Mouse (Mus musculus) embryo, embryonic 10.5 days (tissue): ENCODE data around the gene Adam17.
"Not testable (repeated sequence)": the region's sequence is repeated elsewhere in the genome, so short reads cannot be mapped to it uniquely, and the experiment has no call there.

Experiments
- DNase-seq: peaks from one replicate; pipeline ENCODE4 v3.0.0-alpha.2; 2015; ENCODE audit warnings: low spot score

Gene Adam17

DNA sequence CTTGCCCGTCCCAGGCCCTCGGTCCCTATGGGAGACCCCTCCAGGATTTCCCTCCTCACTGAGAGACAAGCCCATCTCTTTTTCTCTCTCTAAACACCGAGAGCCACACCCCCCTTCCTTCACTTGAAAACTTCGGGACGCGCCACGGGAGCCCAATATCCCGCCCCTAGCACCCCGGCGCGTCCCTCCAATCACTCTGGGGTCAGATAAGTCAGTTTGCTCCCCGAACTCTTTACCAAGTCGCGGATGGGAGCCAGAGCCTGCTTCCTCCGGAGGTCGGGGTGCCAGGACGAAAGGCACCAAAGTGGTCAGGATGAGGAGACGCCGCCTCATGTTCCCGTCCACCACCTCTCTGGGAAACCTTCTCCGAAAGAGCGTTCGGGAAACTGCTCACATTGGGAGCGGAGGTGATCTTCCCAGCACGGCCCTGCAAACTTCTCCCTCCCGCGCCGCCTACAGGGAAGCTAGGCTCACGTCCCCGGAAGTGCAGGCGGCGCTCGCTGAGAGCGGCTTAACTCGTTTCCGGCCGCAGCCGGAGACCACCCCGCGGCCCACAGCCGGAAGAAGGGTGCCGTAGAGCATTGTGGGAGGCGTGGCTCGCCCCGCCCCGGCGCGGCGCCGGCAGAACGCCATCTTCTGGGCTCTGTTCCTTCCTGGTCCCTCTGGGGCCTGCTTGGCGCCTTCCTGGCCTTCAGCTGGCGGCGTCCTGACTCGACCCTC lies at the start of gene Adam17:
TSS of gene Adam17 (minus strand) at position 533 of the 720 bp plus-strand sequence.
- DNase-seq: peak; percentile 96

DNA sequence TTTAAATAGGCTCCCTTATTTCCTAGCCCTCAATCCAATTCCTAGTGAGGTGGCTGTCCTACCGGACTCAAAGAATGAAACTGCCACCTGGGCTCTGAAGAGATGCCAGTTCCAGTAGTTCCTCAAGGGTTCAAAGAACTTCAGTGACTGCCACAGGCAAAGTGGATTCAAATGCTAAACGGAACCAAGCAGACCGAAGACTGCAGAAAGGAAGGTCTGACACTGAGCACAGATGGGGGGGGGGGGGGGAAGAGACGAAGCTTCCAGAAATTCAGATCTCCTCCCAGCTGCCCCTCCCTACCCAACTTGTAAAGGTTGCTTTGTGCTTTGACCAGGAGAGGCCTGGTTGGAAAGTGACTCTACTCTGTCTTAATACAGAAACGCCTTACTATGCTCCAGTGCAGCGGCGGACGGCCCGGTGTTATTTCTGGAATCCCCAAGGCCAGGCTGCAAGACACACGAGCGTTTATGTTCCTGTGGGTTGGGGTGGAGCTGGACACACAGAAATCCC lies 45.2 kb upstream of the Adam17 start:
- DNase-seq: peak; percentile 22

DNA sequence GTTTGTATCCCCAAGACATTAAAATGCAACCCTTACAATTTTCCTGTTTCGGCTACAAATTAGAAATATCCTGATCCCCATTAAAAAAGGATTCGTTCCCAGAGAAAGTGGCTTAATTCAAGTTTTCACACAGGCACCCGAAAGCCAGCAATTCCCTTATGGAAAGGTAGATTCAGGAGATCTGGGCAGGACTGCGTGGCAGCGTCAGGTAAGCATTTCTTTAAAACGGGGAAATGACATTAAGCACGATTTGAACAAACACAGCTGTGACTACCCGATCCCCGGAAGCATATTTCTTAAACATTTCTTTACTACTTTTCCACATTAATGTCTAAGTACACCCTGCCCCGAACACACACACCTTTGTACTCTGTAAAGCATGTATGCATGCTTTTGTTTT lies 44.7 kb upstream of the Adam17 start:
- DNase-seq: no peak

DNA sequence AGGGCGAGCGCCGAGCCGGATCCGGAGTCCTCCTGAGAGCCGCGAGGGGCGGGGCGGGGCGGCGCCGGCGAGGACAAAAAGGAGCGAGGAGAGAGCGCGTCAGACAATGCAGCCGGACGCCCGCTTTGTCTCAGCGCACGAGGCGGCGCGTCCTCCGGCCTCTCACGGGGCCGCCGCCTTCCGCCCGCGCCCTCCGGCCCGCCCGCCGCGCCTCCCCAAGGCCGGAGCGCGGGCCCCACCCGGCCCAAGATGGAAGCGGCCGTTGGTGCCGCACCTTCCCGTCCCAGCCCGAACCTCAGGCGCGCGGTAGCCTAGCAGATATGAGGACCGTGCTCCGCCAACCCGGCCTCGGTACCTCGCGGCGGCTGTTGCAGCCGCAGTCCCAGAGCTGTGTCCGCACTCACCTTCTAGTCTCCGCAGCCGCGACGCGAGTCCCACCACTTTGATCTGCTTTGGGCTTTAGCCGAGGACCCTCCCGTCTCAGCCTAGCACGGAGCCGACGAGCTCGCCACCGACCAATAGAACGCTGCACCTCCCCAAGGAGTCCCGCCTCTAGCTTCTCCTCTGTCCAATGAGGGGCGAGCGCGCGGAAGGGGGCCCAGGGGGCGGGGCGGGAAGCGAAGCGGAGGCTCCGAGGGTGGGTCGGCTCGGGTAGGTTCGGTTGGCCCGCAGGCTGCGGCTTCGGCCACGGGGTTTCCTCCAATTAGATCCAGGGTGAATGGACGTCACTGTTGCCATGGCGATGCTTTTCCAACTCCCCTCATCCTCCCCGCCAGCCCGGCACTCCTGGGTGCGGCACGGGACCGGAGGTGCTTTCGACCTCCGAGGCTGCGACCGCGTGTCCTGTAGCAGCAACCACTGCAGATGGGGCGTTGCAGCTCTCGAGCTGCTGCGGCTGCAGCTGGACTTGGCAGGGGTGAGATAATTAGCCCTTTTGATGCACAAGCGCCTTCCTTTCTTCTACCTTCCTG lies 44.0 kb upstream of the Adam17 start, which contains the start of gene Ywhaq:
TSS of gene Ywhaq (minus strand) at position 538 of the 971 bp plus-strand sequence.
- peak; percentile 98 for DNase-seq

DNA sequence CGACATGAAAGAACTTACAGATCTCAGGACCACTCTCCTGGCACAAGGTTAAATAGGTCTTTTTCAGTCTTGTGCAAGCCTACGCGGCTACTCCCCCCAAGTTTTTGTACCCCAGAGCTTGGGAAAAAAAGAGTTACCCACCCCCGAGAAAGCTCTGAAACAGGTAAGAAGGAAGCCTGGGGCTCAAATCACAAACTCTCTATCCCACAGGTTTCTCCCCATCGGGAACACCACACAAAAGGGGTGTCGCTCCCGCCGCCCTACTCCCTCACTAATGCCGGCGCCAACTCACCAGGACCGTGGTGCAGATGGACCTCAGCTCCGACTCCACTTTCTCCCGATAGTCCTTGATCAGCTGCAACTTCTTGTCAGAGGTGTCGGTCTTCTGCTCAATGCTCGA lies 43.1 kb upstream of the Adam17 start:
- peak; percentile 20 for DNase-seq

DNA sequence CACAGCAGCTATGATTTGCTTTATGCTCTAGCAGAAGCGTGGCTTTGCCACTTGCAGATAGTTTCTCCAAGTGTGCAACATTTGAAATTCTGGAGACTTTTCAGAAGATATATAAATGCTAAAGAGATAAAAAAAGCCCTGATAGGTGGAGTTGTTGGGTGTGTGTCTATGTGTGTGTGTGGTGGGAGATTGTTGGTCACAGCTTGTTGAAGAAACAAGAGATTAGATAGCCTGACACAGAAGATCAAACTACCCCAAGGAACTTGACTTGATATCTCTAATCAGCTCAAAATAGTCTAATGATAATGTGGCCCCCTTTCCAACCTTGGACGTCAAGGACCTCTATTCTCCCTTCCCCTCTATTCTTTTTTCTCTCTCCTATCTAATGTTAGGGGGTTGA lies 37.2 kb upstream of the Adam17 start:
- no peak for DNase-seq

DNA sequence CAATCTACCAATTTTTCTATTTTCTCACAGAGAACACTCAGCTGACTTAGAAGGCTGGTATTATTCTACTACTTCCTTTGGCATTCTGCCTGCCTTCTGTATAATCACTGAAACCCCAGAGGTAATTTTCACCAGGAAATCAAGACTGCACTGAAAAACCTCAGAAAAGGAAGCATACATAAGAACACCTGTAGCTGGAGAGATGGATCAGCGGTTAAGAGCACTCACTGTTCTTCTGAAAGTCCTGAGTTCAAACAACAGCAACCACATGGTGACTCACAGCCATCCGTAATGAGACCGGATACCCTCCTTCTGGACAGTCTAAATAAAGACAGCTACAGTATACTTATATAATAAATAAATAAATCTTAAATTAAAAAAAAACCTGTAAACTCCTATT lies 36.2 kb upstream of the Adam17 start:
- no peak for DNase-seq

DNA sequence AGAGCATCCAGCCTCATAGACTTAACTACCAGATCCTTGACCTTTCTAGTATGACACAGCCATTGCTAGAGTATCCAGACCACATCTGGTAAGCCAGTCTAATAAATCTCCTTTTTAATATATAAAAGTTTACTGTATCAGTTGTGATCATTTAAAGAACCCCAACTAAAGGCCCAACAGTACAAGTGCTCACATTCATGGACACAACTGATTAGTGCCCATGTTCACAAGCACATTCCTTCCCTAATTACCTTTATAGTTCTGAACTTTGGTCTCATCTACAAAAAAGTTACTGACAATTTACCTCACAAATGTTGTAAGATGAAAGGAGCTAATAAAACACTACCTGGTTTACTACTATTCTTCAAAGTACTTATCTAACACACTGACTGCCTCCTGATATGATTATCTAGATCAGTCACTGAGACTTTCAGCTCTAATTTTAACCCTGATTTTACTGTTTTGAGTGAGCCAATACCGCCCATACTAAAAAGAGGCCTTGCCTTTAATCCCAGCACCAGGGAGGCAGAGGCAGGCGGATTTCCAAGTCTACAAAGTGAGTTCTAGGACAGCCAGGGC lies 35.4 kb upstream of the Adam17 start:
- no peak for DNase-seq

DNA sequence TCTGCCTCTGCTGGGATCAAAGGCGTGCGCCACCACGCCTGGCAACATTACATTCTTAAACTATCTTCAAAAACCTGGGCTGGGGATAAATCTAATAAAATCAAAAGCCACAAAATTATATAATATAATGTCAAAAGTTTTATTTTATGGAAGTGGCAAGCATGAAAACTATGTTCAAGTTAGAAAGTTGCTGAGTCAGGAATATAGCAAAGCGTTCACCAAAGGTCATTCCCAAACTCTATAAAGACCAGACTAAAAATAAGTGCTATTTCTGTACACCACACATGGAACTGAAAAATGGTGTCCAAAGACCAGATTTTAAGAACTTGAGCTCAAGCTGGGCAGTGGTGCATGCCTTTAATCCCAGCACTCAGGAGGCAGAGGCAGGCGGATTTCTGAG lies 29.3 kb upstream of the Adam17 start:
- no peak for DNase-seq

DNA sequence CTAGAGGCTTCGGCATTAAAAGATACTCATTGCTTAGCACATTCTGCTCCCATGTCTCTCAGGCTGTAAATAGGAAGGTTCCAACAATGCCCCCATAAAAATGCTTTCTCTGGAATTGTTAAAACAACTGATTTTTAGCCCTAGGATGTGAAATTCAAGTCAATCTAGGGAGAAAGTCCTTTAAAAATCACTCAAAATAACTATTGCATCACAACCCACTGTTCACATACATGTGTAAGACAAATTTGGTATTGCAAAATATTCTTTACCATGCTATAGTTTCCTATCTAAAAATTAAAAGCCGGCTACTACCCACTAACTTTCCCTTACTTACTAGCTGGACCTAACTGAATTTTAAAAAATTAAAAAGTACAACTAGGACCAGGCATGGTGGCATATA lies 12.8 kb upstream of the Adam17 start:
- DNase-seq: no peak

DNA sequence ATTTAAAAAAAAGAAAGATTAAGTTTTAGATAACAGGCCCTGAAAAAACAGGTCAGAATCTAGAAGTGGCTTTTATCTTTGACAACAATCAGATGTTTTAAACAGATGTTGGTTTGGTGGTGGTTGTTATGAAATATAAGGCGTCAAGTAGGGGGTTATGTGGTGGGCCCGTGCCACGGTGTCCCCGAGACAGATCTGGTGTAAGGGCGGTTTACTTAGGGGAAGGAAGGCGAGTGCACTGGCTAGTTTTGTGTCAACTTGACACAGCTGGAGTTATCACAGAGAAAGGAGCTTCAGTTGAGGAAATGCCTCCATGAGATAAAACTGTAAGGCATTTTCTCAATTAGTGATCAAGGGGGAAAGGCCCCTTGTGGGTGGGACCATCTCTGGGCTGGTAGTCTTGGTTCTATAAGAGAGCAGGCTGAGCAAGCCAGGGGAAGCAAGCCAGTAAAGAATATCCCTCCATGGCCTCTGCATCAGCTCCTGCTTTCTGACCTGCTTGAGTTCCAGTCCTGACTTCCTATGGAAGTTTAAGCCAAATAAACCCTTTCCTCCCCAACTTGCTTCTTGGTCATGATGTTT lies 5.4 kb upstream of the Adam17 start:
- not testable (repeated sequence) for DNase-seq

DNA sequence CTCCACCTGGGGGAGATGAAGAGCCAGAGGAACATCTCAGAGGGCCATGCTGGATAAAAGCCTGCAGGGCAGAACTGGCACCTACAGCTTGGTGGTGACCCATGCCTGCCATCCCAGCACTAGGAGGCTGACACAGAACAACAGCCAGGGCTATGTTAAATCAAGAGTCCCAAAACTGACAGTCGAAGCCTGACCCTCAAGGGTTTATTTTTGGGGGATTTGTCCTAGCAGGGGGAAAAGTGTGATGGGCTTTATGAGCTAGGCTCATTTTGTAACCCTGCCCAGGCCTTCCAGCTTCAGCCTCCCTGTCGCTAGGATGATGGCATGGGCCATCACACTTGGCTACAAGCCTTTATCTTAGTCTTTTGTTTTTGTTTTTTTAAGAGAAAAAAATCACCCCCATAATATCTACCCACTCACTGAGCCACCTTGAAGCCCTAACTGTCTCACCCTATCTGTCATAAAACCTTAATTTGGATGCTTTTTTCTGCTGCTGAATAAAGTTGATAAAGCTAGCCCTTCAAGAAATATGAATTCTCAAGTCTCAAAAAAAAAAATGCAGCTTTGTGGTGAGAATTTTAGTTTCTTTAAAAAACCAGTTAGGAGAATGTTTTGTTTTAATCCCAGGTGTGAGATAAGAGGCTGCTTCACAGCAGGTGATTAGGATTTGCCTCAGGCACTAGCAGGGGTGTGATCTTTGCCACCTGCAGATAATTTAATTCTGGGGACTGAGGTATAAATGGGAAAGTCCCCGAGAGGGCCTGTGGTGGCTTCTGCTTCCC lies 2.1 kb upstream of the Adam17 start:
- DNase-seq: no peak

DNA sequence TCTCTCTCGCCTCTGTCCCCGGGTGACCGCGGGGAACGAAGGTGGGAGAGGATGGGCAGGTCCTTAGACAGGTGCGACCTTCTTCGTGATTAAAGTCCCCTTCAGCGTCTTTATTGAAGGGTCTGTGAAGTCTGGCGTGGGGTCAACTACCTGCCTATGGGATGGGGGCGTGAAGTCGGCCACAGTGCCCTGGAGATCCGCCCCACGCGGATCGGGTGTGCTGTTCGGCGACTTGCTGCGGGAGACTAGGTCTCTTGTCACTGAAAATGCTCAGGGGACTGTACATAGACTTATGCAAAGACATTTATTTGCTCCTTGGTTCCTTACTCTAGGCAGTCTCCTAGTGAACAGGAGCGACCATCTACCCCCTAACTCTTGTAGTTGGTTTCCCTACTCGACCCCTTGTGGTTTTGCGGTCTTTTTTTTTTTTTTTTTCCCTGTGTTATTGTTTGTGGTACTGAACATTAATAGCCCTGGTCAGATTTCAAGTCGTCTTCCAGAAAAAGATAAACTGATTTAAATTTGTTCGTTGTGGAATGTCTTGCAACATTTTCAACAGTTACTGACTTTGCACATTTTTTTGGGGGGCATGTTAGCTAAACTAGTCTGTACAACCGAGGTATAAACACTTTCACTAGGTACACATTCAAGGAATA lies 516 bp upstream of the Adam17 start:
- no peak for DNase-seq

DNA sequence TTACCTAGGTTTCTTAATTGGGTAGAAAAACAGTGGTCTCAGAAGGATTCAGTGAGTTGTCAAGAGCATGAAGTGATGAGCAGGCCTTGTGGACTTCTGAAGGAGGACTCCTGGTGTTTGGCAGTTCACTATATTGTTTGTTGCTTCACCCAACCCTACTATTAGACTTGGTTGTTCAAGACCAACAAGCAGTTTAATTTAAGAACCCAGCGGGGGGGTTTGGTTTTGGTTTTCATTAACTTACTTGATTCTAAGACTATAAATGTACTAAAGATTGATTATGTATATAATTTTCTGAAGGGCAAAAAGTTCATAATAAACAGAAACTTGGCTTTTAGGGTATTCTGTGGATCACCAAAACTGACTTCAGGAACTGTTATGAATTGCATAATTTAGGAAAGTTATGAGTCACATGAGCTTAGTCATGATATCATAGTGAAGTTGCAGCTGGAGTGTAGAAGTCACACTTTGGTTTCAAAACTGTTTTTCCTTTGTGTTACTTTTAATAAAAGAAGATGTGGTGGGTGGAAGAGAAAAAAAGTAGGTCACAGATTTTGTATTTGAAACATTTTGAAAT lies 3.3 kb downstream of the Adam17 start:
- no peak for DNase-seq

DNA sequence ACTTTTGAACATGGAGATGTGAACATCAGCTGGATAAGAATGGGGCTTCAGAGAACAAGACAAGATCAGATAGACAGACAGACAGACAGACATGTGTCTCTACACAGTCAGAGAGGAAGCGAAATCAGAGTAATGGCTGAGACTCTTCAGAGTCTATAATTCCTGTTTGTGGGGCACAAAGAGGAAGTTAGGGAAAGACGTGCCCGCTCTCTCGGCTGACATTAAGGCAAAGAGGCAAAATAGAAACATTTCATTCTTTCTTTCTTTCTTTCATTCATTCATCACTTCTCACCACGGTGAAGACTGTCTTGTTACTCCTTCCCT lies 4.4 kb downstream of the Adam17 start:
- DNase-seq: no peak

DNA sequence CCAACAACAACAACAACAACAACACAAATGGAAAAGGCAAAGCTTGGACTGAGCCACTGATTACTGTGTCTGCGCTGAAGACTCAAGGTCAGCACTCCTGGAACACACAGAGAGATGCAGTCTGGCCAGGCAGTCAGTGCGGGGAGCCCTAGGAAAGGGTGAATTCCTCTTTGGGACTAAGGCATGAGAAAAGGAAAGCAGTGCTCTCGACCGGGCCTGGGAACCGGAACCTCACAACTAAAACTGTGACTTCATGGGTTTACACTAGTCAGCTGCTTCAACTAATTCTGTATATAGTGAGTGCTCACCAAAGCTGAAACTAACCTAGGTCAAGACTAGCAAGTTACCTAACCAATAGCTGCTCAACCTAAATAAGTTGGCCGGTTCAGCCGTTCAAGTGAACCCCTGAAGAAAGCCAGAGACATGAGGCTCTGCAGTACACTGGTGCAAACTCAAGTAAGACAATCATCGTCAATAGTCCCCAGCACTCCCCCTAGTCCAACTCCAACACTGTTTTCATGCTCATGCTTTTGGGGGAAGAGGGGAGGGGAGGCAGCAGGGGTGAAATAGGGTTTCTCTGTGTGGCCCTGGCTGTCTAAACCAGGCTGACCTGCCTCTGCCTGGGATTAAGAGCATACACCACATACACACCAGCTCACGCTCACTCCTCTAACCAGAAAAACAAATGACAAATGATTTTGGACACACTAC lies 4.9 kb downstream of the Adam17 start:
- no peak for DNase-seq

DNA sequence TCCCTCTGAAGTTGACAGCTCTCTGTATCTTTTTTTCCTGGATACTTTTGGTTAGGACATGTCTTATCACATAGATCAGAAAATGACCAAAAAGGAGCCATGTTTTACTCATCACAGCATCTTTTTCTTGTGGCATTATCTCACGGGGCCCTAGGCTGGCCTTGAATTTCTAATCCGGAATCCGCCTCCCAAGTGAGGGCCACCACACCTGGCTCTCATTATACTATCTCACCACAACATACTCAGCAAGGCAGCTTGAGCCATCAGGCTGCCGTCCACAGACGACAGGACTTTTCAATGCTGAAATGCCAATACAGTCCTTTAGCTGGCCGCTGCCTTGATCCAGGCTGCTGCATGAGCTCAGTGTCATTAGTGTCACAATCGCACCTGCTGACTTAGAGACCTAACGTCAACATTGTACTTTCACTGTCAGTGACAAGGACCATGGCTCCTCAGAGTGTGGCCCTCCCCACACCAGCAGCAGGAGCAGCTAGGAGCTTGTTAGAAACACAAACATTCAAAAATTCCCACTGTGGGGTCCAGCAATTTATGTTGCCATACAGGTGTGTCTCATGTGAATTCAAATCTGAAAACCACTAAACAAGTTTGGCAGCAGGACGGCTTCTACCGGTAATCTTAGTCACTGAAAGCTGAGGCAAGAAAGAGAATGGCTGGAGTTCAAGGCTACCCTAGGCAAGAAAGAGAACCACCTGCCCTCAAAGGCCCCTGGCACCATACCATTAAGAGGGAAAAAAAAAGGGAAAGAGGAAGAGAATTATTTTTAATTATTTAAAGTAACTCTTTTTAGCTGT lies 8.6 kb downstream of the Adam17 start:
- DNase-seq: no peak

DNA sequence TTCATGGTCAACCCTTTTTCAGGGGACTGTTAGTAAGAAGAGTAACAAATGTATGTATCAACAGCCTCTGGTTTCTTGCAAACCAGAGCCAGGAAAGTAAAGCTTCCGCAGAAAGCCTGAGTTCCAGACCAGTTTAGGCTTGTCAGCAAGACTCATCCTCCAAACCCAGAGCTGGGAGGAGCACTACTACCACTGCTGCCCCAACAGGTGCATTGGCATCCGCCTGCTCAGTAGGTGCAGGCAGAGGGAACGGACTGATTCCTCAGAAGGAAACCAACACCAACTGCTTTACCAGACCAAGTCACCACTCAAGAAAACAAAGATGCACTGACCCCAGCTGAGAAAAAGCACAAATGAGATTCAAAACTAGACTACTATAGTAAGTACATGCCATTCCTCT lies 10.2 kb downstream of the Adam17 start:
- DNase-seq: no peak

DNA sequence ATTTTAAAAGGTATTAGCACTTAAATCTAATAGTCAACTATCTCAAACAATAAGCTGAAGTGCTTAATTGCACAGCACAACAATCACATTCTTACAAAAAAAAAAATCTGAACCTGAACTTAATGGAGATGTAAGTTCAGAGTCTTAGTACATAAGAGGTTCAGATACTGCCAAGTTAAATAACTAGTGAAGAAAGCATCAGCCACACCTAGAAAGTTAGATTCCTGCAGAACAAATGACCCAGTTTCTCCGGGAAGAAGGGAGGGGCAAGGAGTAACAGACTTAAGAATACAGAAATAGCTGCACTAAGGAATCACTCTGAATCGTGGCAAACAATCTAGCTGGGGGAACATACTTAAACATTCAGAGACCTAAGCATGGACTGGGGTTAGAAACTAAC lies 10.7 kb downstream of the Adam17 start:
- DNase-seq: no peak
